Mouse (Mus musculus) myocyte (in vitro differentiated cells): ENCODE measurements around the gene Gpc6.

ENCODE experiments used
- CEBPB ChIP-seq: IDR thresholded peaks from 2 replicates; pipeline ENCODE4 v1.6.1; 2011; ENCODE audit warnings: mild to moderate bottlenecking, moderate library complexity; ENCODE audit not compliant: poor library complexity, insufficient read depth, severe bottlenecking
- E2F4 ChIP-seq: IDR thresholded peaks from one replicate; pipeline ENCODE4 v1.6.1; 2011; ENCODE audit warnings: mild to moderate bottlenecking, control low read depth, moderate library complexity; ENCODE audit not compliant: insufficient read depth
- MAX ChIP-seq: IDR thresholded peaks from one replicate; pipeline ENCODE4 v1.6.1; 2011; ENCODE audit warnings: low read depth, mild to moderate bottlenecking, control low read depth
- MYOD1 ChIP-seq, 3 experiments: IDR thresholded peaks; one replicate each; pipeline ENCODE4 v1.6.1; 2011; ENCODE audit warnings: control low read depth in 2 of 3, low read depth in 2 of 3, mild to moderate bottlenecking in 2 of 3, moderate library complexity in 1 of 3; ENCODE audit not compliant: insufficient read length in 2 of 3, control insufficient read depth in 1 of 3
- POLR2A ChIP-seq: IDR thresholded peaks from one replicate; pipeline ENCODE4 v1.6.1; 2011; ENCODE audit warnings: low read depth, mild to moderate bottlenecking, control low read depth, moderate library complexity; ENCODE audit not compliant: insufficient read length
- POLR2AphosphoS2 ChIP-seq: IDR thresholded peaks from one replicate; pipeline ENCODE4 v1.6.1; 2011; ENCODE audit warnings: low read depth, control low read depth; ENCODE audit not compliant: insufficient read length
- TCF12 ChIP-seq: IDR thresholded peaks from one replicate; pipeline ENCODE4 v1.6.1; 2011; ENCODE audit warnings: mild to moderate bottlenecking, control low read depth; ENCODE audit not compliant: poor library complexity, insufficient read depth, severe bottlenecking

DNA sequence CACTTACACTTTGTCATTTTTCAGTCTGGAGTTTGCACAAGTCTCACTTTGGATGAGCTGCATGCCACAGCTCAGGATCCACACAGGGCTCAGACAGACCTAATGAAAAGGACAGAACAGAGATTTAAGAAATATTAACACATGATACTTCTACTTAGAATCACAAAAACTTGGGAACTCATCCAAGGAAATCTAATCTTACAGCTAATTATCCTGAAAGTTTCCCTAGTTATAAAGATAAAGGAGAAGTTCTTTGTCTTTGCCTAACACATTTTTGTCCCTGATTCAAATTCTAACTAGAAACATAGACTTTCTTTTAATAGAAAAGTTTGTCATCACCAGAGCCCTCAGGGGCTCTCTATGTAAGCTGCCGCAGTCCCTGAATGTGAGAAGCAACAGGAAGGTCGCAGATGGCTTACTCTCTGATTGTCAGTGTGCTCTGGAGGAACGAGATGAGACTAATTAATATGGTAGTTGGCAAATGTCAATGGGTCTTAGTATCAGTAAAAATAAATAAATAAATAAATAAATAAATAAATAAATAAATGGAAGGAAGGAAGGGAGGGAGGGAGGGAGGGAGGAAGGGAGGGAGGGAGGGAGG is 526.4 kb downstream of the Gpc6 start:
- TF ChIP-seq POLR2A, result no peak
- TF ChIP-seq E2F4, result no peak
- no peak for TF ChIP-seq CEBPB
- no peak for TF ChIP-seq MYOD1 (IDR thresholded peaks at IDR 0.05; ENCODE audit: control insufficient read depth in 1 of 3, insufficient read length in 2 of 3, low read depth in 2 of 3)
- no peak for TF ChIP-seq MAX
- no peak for TF ChIP-seq POLR2AphosphoS2
- no peak for TF ChIP-seq TCF12
